Mouse (Mus musculus): ENCODE measurements at regions not wholly inside any gene's neighbourhood (a gene's known extent, or its start where the extent isn't known, plus 50 kb on each side); places are given as distances from the start of the nearest gene placed in this dataset.

DNA sequence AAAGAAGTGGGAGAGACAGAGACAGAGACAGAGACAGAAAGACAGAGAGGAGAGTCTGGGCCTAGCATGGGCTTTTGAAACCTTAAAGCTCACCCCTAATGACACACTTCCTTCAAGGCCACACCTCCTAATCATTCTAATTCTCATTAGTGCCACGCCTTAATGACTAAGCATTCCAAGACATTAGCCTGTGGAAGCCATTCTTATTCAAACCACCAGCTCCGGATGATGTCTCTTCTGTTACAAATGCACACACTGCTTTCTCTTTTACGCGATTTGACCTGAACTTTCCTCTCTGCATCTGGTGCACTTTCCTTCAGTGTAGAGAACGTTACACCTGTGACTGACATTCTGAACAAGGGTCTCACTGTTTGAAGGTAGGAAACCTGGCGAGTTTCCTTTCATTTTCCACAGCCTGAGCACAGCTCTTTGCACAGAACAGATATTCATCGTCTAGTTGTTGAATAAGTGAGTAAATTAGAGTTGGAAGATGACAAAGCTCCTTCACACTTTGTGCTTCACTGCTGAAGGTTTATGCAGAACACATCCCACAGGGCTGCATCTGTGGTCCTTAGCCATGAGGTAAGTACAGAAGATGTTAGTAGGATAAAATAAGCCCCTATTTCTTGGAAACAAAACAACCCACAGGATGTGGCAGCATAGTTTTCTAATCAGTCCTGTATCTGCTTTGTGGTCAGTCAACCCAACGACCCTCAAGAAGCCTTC lies 116.8 kb downstream of the Faxc start:
- DNase-seq (ENCODE audit: low spot score) = no peak

DNA sequence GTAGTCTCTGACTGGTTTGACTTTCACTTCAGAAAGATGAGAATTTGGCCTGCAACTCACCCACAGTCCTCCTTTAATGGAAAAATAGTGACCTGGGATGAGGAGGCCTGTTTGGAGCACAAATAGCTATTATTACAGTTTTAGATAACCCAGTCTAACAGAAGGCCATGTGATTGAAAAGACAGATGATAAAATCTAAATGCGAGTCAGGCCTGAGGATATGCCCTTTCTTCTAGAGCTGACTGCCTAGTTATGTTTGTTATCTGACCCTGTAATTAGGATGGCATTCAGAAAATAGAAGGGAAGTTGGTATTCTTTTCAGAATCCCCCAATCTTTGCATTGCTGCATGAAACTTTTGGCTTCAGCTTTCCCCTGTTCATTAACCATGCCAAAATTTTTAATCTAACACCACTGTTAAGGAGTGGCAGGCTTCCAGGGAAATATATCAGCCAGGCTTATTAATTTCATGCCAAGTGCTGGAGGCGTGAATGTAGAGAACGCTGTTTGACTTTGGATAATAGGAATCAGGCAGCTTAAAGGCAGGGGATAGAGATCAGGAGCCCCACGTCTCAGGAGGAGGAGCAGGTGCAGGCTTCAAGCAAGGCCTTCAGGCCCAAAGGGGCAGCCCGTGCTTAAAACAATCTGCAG lies 135.8 kb downstream of the Faxc start:
- DNase-seq (ENCODE audit: low spot score) = no peak

DNA sequence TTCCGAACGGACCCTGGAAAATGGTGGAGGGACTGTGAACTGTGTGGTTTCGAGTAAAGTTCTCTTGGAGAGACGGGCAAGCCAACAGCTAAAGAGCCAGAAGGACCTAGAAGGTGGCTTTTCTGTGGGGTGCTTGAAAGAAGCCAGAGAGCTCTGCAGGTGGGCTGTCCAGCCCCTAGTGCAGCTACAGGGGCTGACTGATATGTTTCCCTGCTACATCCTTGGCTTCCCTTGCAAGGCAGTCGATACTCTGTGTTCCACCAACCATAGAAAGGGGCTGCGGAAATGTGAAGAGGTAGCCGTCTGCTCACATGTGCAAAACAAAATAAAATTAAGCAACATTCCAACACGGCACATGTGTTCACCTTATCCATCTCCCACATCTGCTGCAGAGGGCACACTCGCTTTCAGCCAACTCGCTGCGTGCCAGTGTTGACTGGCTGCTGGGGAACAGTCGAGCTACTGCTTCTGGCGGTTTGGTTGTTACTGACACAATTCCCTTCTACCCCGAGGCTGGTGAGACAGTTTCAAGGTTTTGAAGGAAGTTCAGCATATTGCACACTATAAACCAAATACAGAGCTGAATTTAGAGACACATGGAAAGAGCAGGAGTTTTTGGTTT lies 136.7 kb downstream of the Faxc start:
- DNase-seq (ENCODE audit: low spot score) = no peak

DNA sequence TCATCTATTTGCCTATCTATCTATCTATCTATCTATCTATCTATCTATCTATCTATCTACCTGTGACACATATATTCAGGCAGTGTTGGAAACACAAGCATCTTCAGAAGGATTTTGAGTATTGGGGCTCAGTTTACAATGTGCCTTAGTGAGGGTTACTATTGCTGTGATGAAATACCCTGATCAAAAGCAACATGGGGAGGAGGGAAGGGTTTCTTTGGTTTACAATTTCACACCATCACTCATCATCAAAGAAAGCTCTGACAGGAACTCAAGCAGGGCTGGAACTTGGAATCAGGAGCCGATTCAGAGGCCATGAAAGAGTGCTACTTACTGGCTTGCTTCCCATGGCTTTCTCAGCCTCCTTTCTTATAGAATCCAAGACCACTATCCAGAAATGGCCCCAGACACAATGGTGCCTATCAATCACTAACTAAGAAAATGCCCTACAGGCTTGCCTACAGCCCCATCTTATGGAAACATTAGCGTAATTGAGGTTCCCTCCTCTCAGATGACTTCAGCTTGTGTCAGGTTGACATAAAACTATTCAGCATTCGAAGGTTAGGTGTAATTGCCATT lies 157.2 kb downstream of the Faxc start:
- no peak for DNase-seq (ENCODE audit: low spot score)

DNA sequence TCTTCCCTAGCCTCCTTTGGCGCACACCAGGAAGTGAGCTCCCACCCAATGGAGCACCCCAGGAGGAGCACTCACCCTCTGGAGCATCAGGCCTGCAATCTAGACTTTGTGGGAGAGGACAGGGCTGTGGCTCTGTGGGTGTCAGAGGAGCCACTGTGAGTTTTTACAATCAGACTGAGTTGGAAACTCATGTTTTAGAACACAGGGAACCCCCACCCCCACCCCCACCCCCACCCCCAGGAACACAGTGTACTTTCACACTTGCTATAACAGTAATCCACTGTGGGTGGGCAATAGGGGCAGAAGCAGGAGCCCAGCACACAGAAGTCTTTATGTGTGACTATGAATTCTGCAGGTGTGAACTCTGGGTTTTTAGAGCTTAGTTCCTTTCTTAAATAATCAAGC lies 158.5 kb downstream of the Faxc start:
- no peak for DNase-seq (ENCODE audit: low spot score)

DNA sequence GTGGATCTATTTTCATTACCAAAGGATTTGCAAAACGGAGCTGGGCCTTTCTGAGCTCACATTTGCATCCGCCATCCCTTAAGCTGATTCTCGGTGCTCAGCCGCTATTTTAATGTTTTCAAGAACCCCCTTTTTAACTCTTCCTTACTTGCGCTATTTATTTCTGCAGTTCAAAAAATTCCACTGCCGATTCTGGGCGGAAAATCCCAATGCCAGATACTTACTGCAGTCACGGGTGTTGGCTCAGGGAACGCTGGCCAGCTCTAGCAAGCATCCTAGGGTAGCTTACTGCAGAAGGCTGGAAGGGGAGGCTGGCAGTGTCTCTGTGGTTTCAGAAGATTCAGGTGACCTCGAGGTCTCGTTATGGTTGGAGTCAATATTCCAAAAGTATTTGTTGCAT lies 159.4 kb downstream of the Faxc start:
- DNase-seq (ENCODE audit: low spot score) = no peak

DNA sequence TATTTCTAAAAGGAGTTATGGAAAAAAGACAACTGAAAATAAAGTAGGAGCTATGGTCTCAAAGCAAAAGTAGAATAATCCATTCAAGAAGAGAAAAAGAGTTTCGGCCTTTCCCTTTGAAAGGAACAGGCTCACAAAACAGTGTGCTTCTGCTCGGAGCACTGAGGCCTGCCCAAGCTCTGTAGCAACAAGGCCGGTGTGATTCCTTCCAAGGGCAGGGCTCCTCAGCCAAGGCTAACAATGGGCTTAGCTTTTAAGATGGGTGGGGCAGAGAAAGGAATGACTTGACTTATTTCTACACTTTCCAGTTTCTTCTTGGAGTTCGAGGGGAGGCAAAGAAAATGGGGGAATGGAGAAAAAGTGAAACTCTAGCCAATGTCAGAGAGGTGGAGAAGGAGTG lies 161.4 kb downstream of the Faxc start:
- no peak for DNase-seq (ENCODE audit: low spot score)

DNA sequence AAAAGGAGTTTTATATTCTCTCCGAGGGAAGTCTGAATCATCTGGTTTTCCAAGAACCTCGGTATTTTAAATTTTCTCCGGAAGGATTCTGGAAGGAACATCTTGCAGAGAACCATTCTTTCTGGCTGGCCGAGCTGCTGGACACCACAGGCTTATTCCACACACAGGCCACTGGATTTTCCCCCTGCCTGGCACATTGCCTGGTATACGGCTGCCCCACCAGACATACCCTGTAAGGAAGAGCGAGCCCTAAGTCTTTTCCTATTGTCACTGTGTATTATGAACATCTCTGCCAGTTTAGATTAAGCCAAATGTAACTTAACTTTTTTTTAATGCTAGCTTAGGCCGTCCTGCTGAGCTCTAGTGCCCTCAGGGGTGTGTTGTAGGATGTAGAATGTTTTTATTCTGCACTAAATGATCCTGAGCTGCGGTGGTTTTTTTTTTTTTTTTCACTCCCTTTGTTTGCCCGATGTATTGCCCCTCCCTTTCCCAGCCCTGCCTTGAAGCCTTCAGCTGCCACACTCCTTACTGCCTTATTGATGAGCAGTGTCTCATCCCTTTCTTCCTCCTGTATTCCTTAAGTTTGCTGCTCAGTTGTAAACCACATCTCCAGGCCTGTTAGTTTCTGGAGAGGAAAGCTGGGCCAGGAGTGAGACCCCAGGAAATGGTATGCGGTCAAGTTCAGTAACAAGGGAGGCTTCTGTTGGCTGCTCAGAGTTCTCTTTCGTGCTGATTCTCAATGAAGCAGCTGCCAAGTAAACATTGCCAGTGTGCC lies 164.3 kb downstream of the Faxc start:
- DNase-seq (ENCODE audit: low spot score) = peak; percentile 45

DNA sequence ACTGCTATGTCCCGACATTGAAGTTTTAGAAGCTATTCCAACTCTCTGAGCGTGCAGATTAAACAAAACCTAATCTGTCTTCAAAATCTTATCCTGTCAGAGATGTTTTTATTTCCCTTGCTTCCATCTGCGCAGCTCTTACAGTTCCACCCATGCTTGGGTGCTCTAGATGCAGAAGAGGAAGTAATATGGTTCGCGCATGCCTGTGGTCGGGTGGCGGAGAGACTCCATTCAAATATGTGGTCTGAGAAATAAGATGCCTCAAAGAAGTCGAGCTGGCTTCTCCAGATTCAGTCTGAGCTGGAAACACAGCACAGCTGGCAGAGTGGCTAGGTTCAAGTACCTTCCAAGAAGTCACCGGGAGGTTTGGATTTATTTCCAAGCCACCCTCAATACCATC lies 167.5 kb downstream of the Faxc start:
- no peak for DNase-seq (ENCODE audit: low spot score)

DNA sequence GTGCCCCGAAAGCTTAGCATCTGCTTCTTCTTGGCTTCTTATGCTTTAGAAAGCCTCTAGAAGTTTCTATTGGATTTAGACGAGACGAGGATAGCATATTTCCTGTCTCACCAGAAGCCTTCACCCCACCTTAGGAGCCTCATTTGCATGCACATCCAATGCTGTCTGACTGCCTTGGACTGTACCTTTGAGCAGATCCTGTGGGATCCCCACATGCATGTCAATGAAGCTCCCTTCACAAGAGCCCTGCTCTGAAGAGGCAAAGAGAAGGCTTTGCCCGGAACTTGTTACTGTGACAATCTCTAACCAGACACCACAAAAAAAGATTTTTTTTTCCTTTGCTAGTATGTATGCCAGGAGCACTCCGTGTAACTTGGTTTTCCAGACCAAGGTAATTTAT lies 171.3 kb downstream of the Faxc start:
- no peak for DNase-seq (ENCODE audit: low spot score)

DNA sequence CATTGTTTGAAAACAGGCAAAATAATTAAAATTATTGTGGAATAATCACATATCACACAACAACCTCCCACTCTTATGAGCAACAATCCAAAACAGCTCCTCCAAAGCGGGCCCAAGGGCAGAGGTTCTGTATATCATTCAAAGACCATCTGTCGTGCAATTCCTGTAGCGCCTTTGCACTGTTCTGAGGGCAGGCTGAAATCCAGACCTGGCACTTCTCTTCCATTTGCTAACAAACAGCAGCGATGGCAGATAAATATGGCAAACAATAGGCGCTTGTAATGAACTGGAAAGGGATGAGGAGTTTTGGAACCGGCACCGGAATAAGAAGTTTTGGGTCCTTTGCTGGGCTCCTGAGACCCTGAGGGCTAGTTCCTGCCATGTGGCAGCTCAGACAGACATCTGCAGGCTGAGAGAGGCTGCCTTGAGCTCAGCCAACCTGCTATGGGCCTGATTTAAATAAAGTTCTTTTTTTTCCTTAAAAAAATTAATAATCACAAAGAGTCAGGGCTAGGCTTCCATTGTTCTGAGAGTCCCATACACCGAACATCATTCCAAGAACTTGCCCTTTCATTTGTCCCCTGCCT lies 172.0 kb downstream of the Faxc start:
- DNase-seq (ENCODE audit: low spot score) = no peak

DNA sequence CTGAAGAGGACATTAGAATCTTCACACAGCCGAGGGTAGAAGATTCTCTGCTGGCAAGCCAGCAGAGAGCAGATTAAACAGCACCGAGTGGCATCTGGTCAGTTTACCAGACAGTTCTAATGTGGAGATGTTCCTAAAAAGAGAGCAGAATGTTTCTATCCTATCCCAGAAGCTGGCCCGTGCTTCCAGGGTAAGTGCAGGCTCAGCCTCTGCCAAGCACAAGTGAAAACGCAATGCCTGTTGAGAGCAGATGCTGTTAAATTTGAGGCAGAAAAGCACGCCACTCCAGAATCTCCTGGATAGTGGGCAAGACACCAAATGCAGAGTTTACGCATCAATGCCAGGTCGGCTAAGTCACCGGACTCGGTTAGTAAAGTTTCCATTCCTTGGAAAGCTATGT lies 175.8 kb downstream of the Faxc start:
- DNase-seq (ENCODE audit: low spot score) = no peak

DNA sequence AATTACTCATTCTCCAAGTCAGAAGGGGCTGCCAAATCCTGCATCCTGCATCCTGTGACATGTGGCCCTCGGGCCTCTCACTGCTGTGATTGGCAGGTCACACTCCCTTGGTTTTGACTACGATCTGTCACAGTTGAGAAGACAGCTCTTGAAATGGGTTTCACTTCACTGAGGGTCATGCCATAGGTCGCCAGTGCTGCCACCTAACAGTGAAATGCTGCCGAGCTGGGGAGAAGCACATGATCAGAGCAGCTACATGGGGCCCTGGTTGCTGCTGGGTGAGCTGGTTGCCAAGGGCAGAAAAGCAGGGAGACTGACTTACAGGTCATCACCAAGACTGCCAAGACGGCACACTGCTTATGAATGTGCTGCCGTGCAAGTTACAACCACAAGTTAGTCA lies 178.3 kb downstream of the Faxc start:
- no peak for DNase-seq (ENCODE audit: low spot score)

DNA sequence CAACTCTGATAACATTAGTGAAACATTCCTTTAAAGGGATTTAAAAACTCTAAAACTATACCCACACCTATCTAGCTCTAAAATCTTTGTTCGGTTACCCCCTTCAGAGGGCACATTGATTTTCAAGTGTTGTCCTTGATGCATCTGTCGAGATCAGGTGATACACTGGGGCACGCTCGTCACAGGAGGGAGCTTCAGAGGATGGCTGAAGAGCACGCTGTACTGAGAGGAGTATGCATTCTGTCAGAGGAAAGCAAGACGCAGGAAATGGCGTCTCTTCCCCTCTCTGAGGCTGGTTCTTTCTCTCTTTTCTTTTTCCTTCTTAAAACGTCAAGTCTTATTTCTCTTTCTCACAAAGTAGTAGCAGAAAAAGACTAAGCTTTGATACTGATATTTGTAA lies 179.3 kb downstream of the Faxc start:
- DNase-seq (ENCODE audit: low spot score) = no peak

DNA sequence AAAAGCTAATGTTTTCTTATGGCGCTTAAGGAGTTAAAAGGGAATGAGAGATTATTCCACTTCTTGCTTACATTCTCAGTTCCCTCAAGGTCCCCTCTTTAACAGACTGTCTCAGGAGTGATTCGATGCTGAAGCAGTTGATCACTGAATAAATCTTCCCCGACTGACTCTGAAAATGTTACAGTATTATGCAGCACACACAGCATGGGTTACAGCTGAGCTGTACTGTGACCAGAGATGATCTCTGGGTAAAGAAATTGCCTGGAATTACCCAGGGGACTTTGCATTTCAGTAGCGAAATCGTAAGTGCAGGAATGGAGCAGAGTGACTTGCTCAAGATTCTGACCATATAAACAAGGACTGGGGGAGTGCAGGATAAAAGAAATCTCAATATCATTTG lies 181.1 kb downstream of the Faxc start:
- no peak for DNase-seq (ENCODE audit: low spot score)

DNA sequence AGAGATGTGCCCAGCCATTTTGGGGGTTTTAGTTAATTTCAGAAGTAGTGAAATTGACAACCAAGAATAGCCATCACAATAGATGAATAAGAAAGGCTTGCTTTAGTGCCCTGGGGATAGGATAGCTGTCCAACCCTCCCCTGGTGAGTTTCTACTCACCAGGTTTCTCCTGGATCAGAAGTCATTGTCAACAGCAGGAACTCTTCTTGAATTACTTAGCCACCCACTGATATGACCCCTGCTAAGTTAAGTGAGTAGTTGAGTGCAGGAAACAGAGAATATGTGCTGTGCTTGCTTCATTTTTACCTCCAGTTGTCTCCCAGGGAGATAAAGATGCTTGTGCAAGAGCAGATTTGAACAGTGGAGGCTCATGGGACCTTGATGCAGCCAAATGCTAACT lies 183.3 kb downstream of the Faxc start:
- no peak for DNase-seq (ENCODE audit: low spot score)

DNA sequence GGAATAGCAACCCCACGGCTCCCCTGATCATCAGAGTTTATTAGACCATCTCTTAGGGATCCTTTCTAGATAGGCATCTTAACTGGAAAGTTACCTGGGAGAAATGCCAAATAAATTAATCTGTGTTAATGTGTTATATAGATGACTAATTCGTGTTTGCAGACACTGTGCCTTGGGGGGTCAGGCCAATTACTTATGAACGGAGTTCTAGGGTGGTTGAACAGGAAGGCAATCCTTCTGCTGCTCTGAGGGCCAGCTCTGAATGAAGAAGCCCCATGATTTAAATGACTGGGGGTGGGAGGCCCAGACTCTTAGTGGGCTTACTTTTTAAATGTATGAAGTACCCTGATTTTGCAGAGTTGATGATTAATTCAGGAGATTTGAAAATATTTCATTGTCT lies 188.7 kb downstream of the Faxc start:
- no peak for DNase-seq (ENCODE audit: low spot score)

DNA sequence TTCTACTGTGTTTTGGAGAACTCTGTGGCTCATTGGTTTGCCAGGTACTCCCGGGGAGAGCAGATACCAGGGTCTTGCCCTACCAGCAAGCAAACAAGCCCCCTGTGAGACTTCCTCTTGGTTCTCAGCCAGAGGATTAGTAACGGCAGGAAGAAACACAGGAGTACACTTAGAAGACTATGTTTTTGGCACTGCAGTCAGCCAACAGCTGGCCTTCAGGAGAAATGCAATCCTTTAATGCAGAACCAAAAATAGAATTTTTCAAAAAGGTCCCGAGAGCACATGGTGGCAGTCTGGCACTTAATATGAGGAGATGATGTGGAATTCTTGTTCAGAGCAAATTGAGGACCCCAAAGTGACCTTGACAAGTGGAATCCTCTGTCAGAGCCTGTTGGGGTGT lies 189.8 kb downstream of the Faxc start:
- no peak for DNase-seq (ENCODE audit: low spot score)

DNA sequence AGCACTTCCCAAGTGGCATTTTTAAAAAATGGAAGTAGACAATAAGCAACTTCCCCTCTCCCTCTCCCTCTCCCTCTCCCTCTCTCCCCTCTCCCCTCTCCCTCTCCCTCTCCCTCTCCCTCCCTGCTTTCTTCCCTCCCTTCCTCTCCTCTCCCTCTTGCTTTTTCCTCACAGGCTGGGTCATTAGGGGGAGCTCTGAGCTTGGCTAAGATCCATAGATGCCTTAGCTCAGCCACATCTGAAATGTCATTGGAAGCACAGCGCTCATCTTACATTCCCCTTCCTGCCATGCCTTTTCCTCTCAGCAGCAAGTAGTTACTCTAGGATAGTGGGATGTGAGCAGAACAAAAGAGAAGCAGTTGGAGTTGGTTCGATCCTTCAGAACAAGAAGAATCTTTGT lies 190.3 kb downstream of the Faxc start:
- no peak for DNase-seq (ENCODE audit: low spot score)

DNA sequence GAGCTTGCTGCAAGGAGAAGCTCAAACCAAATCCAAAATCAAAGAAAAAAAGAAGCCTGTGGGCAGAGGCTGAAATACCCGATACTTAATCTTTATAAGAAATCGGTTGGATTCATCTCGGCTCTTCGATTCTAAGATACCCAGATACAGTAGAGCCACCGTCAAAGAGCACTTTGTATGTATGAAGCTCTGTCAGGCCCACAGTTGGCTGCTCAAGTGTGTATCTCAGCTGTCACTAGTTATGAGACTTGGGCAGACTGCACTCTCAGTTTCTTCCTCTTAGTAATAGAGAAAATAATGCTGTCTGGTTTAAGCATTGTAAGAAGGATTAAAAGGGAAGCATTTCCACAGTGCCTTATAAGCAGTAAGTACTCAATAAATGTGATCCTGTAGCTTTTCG lies 193.7 kb downstream of the Faxc start:
- no peak for DNase-seq (ENCODE audit: low spot score)

DNA sequence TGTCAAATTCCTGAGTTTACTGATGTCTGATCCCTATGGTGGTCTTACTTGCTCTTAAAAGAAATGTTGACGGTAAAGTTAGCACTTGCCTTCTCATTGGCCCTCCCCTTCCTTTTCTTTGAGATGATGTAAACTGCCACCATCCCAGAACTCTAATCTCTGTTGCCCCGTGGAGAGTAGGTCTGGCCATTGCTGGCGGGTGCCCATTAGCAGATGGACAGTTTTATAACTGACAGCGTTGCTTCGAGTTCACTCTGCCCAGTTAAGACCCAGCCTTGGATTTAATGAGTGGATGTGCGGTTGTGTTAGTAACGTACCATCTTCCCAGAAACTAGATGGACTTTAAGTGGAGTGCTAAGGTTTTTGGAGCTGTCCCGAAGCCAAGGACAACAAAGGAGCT lies 199.4 kb downstream of the Faxc start:
- DNase-seq (ENCODE audit: low spot score) = no peak
